27 mouse cellular contexts compared by ENCODE assay signal in genomic region chr1:140295482-140295881, GRCm38 (mm10). TPM values are rescaled to one million over a fixed set of nuclear protein-coding genes. Genes with fewer than 3 reads are reported as not detected.
A peak's percentile ranks its signal among the peaks of the same experiment; 100 is the strongest.
DNase-seq lines count a peak whose midpoint lies in the region; ATAC-seq and TF ChIP-seq lines count a peak whose summit lies in the region.
"Had no signal": no experiment of that assay in that cellular context is flagged by ENCODE, and none has a peak within 500 bp of the region (broad histone marks: within the 10 kb centered on the region; RNA-seq: fewer than 3 reads in every experiment).

No protein-coding gene starts in this region.

- H3K27ac ChIP-seq in forebrain, postnatal 0 days (ENCODE audit: low read depth, low read length) = no peak overlapping the region
- no peak overlapping the region for H3K27ac ChIP-seq in forebrain, embryonic 14.5 days (ENCODE audit: low read depth, low read length)
- H3K27ac ChIP-seq in layer of hippocampus, adult 2 months = peak overlapping the region; percentile 76
- no peak overlapping the region for H3K27ac ChIP-seq in midbrain, embryonic 11.5 days (ENCODE audit: low read depth, low read length)
- no peak overlapping the region for H3K27ac ChIP-seq in midbrain, postnatal 0 days (ENCODE audit: low read depth, low read length)
- H3K27ac ChIP-seq: embryonic facial prominence, embryonic 10.5 days; embryonic facial prominence, embryonic 12.5 days; forebrain, embryonic 10.5 days; forebrain, embryonic 12.5 days; forebrain, embryonic 15.5 days had no signal

- ATAC-seq in forebrain, postnatal 0 days = peak; percentile 51; the same call in 1 of the 2 replicates
- no peak for ATAC-seq in forebrain, embryonic 14.5 days
- ATAC-seq in midbrain, embryonic 11.5 days (ENCODE audit: low FRiP score) = no peak
- no peak for ATAC-seq in midbrain, postnatal 0 days (ENCODE audit: low FRiP score)
- ATAC-seq: activated CD4-positive, CD25-positive, alpha-beta regulatory T cell, adult 4 months; CD4-positive, CD25-positive, alpha-beta regulatory T cell, adult 4 months; forebrain, embryonic 15.5 days; Patski had no signal

- no peak for DNase-seq in forebrain, postnatal 0 days
- DNase-seq in forebrain, embryonic 14.5 days (ENCODE audit: low spot score) = no peak
- no peak for DNase-seq in layer of hippocampus, adult 2 months (ENCODE audit: low spot score in 2 of 2)
- DNase-seq in layer of hippocampus, adult 11-12 months (ENCODE audit: low spot score) = no peak
- peak; percentile 60 for DNase-seq in midbrain, embryonic 11.5 days (ENCODE audit: low spot score, missing footprints)
- DNase-seq in midbrain, postnatal 0 days (ENCODE audit: low spot score) = no peak
- peak; percentile 41 for DNase-seq in telencephalon, adult 2 months (ENCODE audit: low read depth, low spot score)
- no peak for DNase-seq in thymus, adult 18-20 months
- DNase-seq: adrenal gland, adult 8-10 months; adrenal gland, postnatal 14 days; adrenal gland, postnatal 36 days; B cell, adult 2 months; cerebellum, adult 11-12 months; cerebellum, adult 2 months; cerebellum, adult 9-10 months; cerebellum, postnatal 10 days; cerebellum, postnatal 25 days had no signal

- no peak overlapping the region for H3K9ac ChIP-seq in forebrain, postnatal 0 days
- H3K9ac ChIP-seq in forebrain, embryonic 14.5 days (ENCODE audit: low read length) = no peak overlapping the region
- no peak overlapping the region for H3K9ac ChIP-seq in midbrain, embryonic 11.5 days (ENCODE audit: low read length)
- no peak overlapping the region for H3K9ac ChIP-seq in midbrain, postnatal 0 days (replicated peaks; ENCODE audit: low read length, poor library complexity, severe bottlenecking)
- H3K9ac ChIP-seq: embryonic facial prominence, embryonic 12.5 days; forebrain, embryonic 12.5 days; forebrain, embryonic 15.5 days had no signal

- H3K4me1 ChIP-seq in forebrain, postnatal 0 days (ENCODE audit: insufficient read depth) = no peaks in the 10 kb centered on the region
- no peaks in the 10 kb centered on the region for H3K4me1 ChIP-seq in forebrain, embryonic 14.5 days (ENCODE audit: control insufficient read depth, insufficient read depth, low read length)
- H3K4me1 ChIP-seq in midbrain, embryonic 11.5 days (ENCODE audit: control insufficient read depth, insufficient read depth, low read length) = no peaks in the 10 kb centered on the region
- H3K4me1 ChIP-seq in midbrain, postnatal 0 days (ENCODE audit: insufficient read depth, low read length) = no peaks in the 10 kb centered on the region
- H3K4me1 ChIP-seq: embryonic facial prominence, embryonic 10.5 days; embryonic facial prominence, embryonic 12.5 days; forebrain, embryonic 10.5 days; forebrain, embryonic 12.5 days; forebrain, embryonic 15.5 days had no signal

- H3K4me3 ChIP-seq in forebrain, postnatal 0 days (ENCODE audit: low read depth, low read length) = no peak overlapping the region
- no peak overlapping the region for H3K4me3 ChIP-seq in forebrain, embryonic 14.5 days (ENCODE audit: low read depth, low read length)
- no peak overlapping the region for H3K4me3 ChIP-seq in layer of hippocampus, adult 2 months
- no peak overlapping the region for H3K4me3 ChIP-seq in midbrain, embryonic 11.5 days (ENCODE audit: low read depth, low read length)
- no peak overlapping the region for H3K4me3 ChIP-seq in midbrain, postnatal 0 days (ENCODE audit: low read depth, low read length)
- H3K4me3 ChIP-seq: embryonic facial prominence, embryonic 10.5 days; embryonic facial prominence, embryonic 12.5 days; forebrain, embryonic 10.5 days; forebrain, embryonic 12.5 days; forebrain, embryonic 15.5 days had no signal

- no peak overlapping the region for H3K4me2 ChIP-seq in forebrain, postnatal 0 days (ENCODE audit: low read depth)
- H3K4me2 ChIP-seq in forebrain, embryonic 14.5 days (ENCODE audit: low read length) = no peak overlapping the region
- no peak overlapping the region for H3K4me2 ChIP-seq in midbrain, embryonic 11.5 days
- no peak overlapping the region for H3K4me2 ChIP-seq in midbrain, postnatal 0 days (ENCODE audit: low read depth, low read length, poor library complexity, severe bottlenecking)
- H3K4me2 ChIP-seq: embryonic facial prominence, embryonic 12.5 days; forebrain, embryonic 12.5 days; forebrain, embryonic 15.5 days had no signal

- no peaks in the 10 kb centered on the region for H3K27me3 ChIP-seq in forebrain, postnatal 0 days (ENCODE audit: insufficient read depth, low read length)
- H3K27me3 ChIP-seq in forebrain, embryonic 14.5 days (replicated peaks; ENCODE audit: control insufficient read depth, insufficient read depth, low read length) = no peaks in the 10 kb centered on the region
- H3K27me3 ChIP-seq in midbrain, embryonic 11.5 days (ENCODE audit: control insufficient read depth, insufficient read depth, low read length) = no peaks in the 10 kb centered on the region
- no peaks in the 10 kb centered on the region for H3K27me3 ChIP-seq in midbrain, postnatal 0 days (ENCODE audit: insufficient read depth, low read length)
- H3K27me3 ChIP-seq: CH12.LX; embryonic facial prominence, embryonic 12.5 days; forebrain, embryonic 12.5 days; forebrain, embryonic 15.5 days; Patski had no signal

- TF ChIP-seq CTCF in forebrain, postnatal 0 days (IDR thresholded peaks at IDR 0.05; ENCODE audit: low read depth) = no peak
- no peak for TF ChIP-seq CTCF in layer of hippocampus, adult 2 months (conservative IDR thresholded peaks at IDR 0.05)
- no peak for TF ChIP-seq CTCF in midbrain, postnatal 0 days (IDR thresholded peaks at IDR 0.05)

- no peaks in the 10 kb centered on the region for H3K36me3 ChIP-seq in forebrain, postnatal 0 days (ENCODE audit: insufficient read depth)
- H3K36me3 ChIP-seq in forebrain, embryonic 14.5 days (ENCODE audit: control insufficient read depth, insufficient read depth, low read length) = no peaks in the 10 kb centered on the region
- no peaks in the 10 kb centered on the region for H3K36me3 ChIP-seq in midbrain, embryonic 11.5 days (ENCODE audit: control insufficient read depth, insufficient read depth, low read length)
- H3K36me3 ChIP-seq in midbrain, postnatal 0 days (ENCODE audit: insufficient read depth, low read length) = no peaks in the 10 kb centered on the region
- H3K36me3 ChIP-seq: embryonic facial prominence, embryonic 10.5 days; embryonic facial prominence, embryonic 12.5 days; forebrain, embryonic 10.5 days; forebrain, embryonic 12.5 days; forebrain, embryonic 15.5 days; G1E had no signal

- no peaks in the 10 kb centered on the region for H3K9me3 ChIP-seq in forebrain, postnatal 0 days (ENCODE audit: low read length)
- no peaks in the 10 kb centered on the region for H3K9me3 ChIP-seq in forebrain, embryonic 14.5 days (replicated peaks; ENCODE audit: control insufficient read depth, low read length)
- no peaks in the 10 kb centered on the region for H3K9me3 ChIP-seq in midbrain, embryonic 11.5 days (ENCODE audit: control insufficient read depth, low read length)
- no peaks in the 10 kb centered on the region for H3K9me3 ChIP-seq in midbrain, postnatal 0 days (ENCODE audit: low read length)
- H3K9me3 ChIP-seq: embryonic facial prominence, embryonic 10.5 days; embryonic facial prominence, embryonic 12.5 days; forebrain, embryonic 10.5 days; forebrain, embryonic 12.5 days; forebrain, embryonic 15.5 days had no signal

RNA-seq across cellular contexts. Expression of gene Kcnt2, which starts 49.5 kb away (rescaled TPM):
- 8.9 and 12.5 TPM in 2 replicates for total RNA-seq in forebrain, postnatal 0 days (2014; rRNA removed)
- polyA plus RNA-seq in forebrain, postnatal 0 days (2015; fragmentation: Nextera tagmentation; extraction: Ambion mirVana) = 1.9 and 2.4 TPM in 2 replicates
- 1.9 and 2.7 TPM in 2 replicates for polyA plus RNA-seq in forebrain, embryonic 14.5 days (2014; fragmentation: Nextera tagmentation; extraction: Ambion mirVana)
- total RNA-seq in layer of hippocampus, adult 2 months (2021) = 10 to 100 TPM; 41.5 to 42.3 TPM
- 1.1 and 2.1 TPM in 2 replicates for polyA plus RNA-seq in midbrain, embryonic 11.5 days (2014; fragmentation: Nextera tagmentation; extraction: Ambion mirVana)
- 9.5 and 9.6 TPM in 2 replicates for total RNA-seq in midbrain, postnatal 0 days (2014; rRNA removed)
- polyA plus RNA-seq in midbrain, postnatal 0 days (2015; fragmentation: Nextera tagmentation; extraction: Ambion mirVana) = 2.2 and 2.8 TPM in 2 replicates
- total RNA-seq: CH12.LX had no signal
- polyA plus RNA-seq: activated CD4-positive, CD25-positive, alpha-beta regulatory T cell, adult 4 months; CD4-positive, CD25-positive, alpha-beta regulatory T cell, adult 4 months; G1E; Patski had no signal

Comparison
In these comparisons a context has a peak if more than half of its experiments do, and no peak if none do; other contexts are left out.
1. DNase-seq: peak in midbrain, embryonic 11.5 days (single experiment) and telencephalon, adult 2 months (single experiment); none in forebrain, postnatal 0 days (single experiment), forebrain, embryonic 14.5 days (single experiment), layer of hippocampus, adult 2 months (0 of 2), layer of hippocampus, adult 11-12 months (single experiment), midbrain, postnatal 0 days (single experiment) and thymus, adult 18-20 months (0 of 2).